Mouse (Mus musculus) left cerebral cortex, postnatal 10 days (tissue): ENCODE measurements around the gene Rnf113a2. TPM values are rescaled to one million over a fixed set of nuclear protein-coding genes. Genes with fewer than 3 reads are reported as not detected.

ENCODE experiments used
- total RNA-seq, 2 experiments: library from RNA; stranded (reverse); gene quantifications; 2 replicates each; pipeline ENCODE4 v1.2.3; 2021

Rnf113a2 gene
- total RNA-seq, 2 experiments from 2014 or later, result 8.4 to 10.7 TPM

Other genes with a start within 250 kb of the Rnf113a2 start
- gene Elmsan1, start 198.3 kb upstream of the Rnf113a2 start, total RNA-seq, result 10 to 100 TPM; 12.3 to 13.5 TPM
- gene Ptgr2, start 132.0 kb upstream of the Rnf113a2 start, total RNA-seq, result 10 to 100 TPM; 29.7 to 33.7 TPM
- 10 to 100 TPM; 35.0 to 36.5 TPM for gene Zfp410, start 100.3 kb upstream of the Rnf113a2 start, total RNA-seq
- gene Coq6, start 55.5 kb upstream of the Rnf113a2 start, total RNA-seq, result 10 to 100 TPM; 21.8 to 22.4 TPM
- 1 to 10 TPM; 9.6 TPM for gene Fam161b, start 55.4 kb upstream of the Rnf113a2 start, total RNA-seq
- 10 to 100 TPM; 20.6 to 23.4 TPM for gene Entpd5, start 8.2 kb upstream of the Rnf113a2 start, total RNA-seq
- gene Bbof1, start 8.1 kb upstream of the Rnf113a2 start, total RNA-seq, result 1 to 10 TPM; 5.6 to 6.9 TPM
- 10 to 100 TPM; 29.5 to 32.5 TPM for gene Aldh6a1, start 33.8 kb downstream of the Rnf113a2 start, total RNA-seq
- 10 to 100 TPM; 16.0 to 16.8 TPM for gene Lin52, start 34.2 kb downstream of the Rnf113a2 start, total RNA-seq
- gene Vsx2, start 152.6 kb downstream of the Rnf113a2 start, total RNA-seq, result under 1 TPM; 0.39 TPM
- 10 to 100 TPM; 10.6 to 10.8 TPM for gene Abcd4, start 200.2 kb downstream of the Rnf113a2 start, total RNA-seq
- under 1 TPM in 1 of 2 experiments, not detected in 1; 0.11 TPM for gene Vrtn, start 223.8 kb downstream of the Rnf113a2 start, total RNA-seq